Mouse (Mus musculus): ENCODE measurements around the gene Tnf.

Tnf gene

DNA sequence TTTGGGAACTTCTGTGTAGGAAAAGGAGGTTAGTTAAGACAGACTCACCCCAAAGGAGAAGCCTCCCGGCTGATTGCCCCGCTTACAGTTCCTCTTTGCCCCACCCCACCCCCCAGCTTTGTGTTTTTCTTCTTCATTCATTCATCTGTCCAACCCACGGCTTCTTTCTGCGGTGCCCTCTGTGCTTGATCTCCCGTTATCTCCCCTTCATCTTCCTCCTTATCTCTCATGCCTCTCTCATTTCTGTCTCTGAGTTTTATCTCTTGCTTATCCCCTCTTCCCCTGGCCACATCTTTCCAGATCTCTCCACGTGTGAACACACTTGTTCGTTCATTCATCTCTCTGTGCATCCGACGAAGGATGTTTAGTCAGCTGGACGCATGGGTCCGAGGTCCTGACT is 679 bp downstream of the Tnf start:
- DNase-seq (ENCODE audit: inconsistent age in 2 of 2, low spot score in 1 of 2), result no peak

DNA sequence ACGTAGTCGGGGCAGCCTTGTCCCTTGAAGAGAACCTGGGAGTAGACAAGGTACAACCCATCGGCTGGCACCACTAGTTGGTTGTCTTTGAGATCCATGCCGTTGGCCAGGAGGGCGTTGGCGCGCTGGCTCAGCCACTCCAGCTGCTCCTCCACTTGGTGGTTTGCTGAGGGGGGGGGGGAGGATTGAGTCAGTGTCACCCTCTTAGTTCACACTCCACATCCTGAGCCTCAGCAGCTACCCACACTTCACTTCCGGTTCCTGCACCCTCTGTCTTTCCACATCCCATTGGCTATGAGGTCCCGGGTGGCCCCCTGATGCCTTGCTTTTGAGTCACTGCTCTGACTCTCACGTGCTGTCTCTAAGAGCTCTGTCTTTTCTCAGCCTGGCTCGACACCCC is 1.4 kb downstream of the Tnf start:
- no peak for DNase-seq (ENCODE audit: inconsistent age in 2 of 2, low spot score in 1 of 2)

DNA sequence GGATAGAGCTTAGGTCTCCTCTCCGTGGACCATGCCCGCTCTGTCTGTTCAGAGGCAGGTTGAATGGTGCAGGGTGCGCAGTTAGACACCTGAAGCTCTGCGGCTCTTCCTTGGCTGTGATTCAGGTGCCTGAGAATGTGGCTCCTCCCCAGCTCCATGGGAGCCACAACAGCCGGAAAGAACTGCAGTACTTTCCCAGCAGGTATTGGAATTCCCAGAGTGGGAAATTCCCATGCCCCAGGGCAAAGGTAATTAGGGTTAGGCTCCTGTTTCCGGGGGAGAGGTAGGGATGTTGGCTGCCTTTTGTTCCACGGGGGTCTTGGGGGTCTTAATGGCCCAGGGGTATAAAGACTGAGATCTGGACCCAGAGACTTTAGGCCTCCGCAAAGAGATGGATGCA is 2.9 kb downstream of the Tnf start:
- DNase-seq (ENCODE audit: inconsistent age in 2 of 2, low spot score in 1 of 2), result no peak

DNA sequence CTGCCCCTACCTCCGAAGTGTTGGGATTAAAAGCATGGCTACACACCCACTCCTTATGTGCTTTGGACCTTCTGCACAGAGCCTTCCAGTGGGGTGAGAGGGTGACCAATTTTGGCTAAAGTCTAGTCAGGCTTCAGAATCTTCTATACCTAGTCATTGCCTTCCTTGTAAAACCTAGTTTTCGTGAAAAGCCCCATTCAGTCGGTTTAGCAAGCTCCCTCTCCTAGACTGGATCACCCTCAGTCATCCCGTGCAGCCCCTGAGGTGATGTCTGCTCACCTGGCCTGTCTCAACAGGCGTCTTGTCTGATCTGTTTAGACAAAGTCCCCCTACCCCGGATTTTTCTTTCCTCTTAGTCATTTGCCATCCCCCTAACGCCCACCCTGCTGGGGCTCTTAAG is 3.8 kb downstream of the Tnf start:
- DNase-seq (ENCODE audit: inconsistent age in 2 of 2, low spot score in 1 of 2), result no peak

DNA sequence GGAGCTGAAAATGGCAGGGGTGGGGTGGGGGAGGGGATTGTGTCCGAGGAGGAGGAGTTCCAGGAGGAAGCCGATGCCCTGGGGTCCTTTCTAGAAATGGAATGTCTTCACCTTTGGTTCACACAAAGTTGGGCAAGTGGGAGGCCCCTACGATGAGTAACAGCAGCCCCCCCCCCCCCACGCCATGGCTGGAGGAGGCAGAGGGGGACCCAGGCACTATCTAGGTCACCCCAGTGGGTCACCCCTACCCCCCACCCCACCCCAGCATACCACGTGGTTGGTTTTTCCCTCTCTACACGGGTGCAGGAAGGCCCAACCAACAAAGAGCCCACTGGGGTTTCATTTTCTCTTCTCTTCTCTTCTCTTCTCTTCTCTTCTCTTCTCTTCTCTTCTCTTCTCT is 4.7 kb downstream of the Tnf start:
- DNase-seq (ENCODE audit: inconsistent age in 2 of 2, low spot score in 1 of 2), result no peak

DNA sequence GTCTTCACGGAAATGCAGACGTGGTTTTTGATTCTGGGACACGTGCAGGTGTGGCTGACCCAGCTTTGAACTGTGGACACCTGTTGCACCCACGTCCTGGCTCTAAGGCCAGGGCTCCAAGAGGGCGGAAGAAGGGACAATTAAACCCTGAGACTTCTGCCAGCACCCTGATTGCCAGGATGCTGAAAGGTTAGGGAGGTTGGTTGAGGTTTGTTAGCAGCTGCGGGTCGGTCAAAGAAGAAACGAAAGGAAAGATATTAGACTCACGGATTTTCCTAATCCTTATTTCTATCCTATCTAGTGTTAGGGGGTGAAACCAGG is 5.5 kb downstream of the Tnf start:
- DNase-seq (ENCODE audit: inconsistent age in 2 of 2, low spot score in 1 of 2), result no peak

DNA sequence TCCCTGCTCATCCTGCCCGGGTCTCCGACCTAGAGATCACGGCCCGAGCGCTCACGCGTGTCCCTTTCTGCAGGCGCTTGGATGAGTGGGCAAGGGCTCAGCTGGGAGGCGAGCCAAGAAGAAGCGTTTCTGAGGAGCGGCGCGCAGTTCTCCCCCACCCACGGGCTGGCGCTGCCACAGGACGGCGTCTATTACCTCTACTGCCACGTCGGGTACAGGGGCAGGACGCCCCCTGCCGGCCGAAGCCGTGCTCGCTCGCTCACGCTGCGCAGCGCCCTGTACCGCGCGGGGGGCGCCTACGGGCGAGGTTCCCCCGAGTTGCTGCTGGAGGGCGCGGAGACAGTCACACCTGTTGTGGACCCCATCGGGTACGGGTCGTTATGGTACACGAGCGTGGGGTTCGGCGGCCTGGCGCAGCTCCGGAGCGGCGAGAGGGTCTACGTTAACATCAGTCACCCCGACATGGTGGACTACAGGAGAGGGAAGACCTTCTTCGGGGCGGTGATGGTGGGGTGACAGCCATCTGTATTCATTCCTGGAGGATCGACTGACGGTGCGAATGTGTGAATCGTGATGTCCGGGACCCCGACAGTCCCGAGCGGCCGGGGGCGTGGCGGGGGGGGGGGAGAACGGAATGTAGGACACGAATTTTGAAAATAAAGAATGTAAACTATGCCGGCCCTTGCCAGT is 6.0 kb downstream of the Tnf start:
- peak; percentile 82 to 92 for DNase-seq (ENCODE audit: inconsistent age in 2 of 2, low spot score in 1 of 2)

DNA sequence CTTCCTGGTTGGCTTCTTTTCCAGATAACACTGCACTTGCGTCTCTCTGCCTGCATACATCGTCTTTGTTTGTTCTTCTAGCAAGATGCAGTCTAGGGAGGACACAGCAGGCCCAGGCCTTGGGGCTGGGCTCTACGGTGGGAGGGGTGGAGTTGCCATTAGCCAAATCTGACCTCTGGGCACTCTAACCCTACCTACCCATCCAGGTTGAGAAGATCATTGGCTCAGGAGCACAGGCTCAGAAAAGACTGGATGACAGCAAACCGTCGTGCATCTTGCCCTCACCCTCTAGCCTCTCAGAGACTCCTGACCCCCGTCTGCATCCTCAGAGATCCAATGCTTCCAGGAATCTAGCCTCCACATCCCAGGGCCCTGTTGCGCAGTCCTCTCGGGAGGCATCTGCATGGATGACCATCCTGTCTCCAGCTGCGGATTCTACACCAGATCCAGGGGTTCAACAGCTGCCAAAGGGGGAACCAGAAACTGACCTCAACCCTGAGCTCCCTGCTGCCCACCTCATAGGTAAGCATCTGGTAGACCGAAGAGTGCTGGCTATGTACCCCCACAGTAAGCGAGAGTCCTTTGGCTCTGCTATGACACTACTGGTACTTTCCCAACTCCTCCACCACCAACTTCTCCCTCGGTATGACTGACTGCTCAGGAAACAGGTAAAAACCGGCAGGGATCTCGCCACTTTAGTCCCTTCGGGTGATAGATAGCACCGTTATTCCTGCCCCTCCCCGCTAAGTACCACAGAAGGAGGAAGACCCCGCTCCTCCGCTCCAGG is 6.8 kb downstream of the Tnf start:
- no peak for DNase-seq (ENCODE audit: inconsistent age in 2 of 2, low spot score in 1 of 2)

DNA sequence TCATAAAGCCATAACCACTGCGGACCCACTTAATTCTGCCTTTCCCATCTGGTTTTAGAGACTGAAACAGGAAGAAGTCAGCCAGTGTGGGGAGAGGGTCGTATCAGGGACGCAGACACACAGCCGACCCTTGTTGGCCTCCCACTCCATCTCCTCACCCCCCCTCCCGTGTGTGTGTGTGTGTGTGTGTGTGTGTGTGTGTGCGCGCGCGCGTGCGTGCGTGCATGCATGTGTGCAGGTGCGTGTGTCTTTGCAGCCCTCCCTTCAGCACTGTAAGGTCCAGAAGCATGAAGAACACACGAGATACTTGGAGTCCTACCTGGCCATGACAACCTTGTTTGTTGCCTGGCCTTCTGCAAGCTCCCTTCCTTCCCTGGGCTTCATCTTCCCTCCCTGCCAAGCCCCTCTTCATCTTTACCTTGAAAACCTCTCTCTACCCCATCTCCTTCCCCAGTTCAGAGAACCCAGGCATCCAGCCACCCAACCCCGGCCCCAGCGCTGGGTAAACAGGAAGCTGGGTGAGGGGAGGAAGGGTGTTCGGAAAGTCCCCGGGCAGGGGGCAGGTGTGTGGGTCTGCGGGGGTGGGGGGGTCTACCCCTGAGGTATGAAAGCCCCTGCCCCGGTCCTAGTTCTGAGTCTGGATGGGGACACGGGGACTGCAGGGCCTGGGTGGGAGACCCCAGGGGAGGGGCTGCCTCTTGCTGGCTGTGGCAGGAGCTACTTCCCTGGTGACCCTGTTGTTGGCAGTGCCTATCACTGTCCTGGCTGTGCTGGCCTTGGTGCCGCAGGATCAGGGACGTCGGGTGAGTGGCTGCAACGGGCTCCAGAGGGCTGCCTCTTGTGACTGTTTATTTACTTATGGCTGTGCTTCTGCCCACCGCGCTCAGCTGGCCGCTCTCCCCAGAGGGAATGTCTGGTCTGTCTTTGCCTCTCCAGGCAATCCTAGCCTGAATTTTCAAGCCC is 7.6 kb downstream of the Tnf start, which contains the start of gene Ltb:
Gene Ltb, plus strand, starts transcription at position 559 of the 963 bp plus-strand sequence.
- peak; percentile 59 to 85 for DNase-seq (ENCODE audit: inconsistent age in 2 of 2, low spot score in 1 of 2)

DNA sequence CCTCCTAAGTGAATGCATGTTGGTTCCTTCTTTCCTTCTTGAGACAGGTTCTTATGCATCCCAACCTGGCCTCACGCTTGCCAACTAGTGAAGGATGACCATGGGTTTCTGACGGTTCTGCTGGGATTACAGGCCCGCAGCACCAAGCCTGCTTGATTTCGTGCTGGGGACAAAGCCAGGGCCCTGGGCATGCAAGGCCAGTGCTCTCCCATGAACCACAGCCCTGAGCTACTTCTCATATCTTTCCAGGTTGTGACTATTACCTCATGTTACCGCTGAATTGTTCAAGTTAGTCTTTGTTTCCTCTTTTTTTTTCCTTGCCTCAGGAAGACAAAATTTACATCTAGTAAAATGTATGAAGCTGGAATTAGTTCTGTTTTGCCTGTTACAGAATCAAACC is 8.9 kb downstream of the Tnf start:
- peak in 1 of 2 experiments; percentile 82 for DNase-seq (ENCODE audit: inconsistent age in 2 of 2, low spot score in 1 of 2)

DNA sequence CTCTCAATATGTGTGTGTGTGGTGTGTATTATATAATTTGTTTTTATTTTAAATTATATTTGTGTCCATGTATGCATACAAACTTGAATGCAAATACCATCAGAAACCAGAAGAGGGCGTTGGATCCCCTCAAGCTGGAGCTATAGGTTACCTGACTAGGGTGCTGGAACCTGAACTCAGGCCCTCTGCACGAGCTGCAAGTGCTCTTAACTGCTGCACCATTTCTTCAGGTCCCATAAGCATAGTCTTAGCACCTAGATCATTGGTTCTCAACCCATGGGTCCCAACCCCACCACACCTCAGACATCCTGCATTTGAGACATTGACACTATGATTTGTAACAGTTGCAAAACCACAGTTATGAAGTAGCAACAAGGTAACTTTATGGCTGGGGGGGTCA is 10.1 kb downstream of the Tnf start:
- DNase-seq (ENCODE audit: inconsistent age in 2 of 2, low spot score in 1 of 2), result no peak

DNA sequence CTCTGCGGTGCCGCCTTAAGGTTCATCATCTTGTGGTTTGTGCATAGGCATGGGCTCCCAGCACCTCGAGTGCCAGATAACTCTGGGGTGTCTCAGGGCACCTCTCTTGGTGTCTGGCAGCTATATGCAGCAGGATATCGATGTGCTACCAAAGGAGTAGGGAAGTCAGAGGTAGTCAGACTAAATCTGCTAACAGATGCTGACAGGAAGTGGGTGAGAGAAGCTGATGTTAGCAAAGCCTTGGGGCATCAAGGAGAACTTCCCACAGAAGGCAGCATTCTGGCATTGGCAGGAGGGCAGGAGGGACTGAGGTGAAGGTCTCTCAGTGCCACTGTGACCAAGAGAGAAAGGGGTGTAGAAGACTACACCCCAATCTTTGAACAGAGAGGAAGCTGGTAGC is 11.7 kb downstream of the Tnf start:
- DNase-seq (ENCODE audit: inconsistent age in 2 of 2, low spot score in 1 of 2), result no peak

DNA sequence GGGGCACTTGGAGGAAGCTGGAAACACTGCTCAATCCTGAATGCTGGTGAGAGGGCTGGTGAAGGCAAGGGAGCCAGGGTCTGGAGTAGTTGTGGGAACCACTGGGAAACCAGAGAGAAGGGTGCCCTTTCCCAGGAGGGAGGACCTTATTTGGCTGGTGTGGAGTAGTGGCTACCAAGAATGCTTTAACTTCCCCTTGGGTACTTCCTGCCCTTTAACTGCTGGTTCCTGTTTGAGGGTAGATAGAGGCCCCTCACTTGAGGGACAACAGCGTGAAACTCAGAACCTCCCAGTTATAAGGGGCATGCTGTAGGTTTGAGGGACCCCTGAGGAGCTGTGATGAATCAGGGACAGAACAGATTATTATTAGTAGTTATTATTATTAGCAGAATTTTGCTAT is 12.6 kb downstream of the Tnf start:
- DNase-seq (ENCODE audit: inconsistent age in 2 of 2, low spot score in 1 of 2), result no peak

DNA sequence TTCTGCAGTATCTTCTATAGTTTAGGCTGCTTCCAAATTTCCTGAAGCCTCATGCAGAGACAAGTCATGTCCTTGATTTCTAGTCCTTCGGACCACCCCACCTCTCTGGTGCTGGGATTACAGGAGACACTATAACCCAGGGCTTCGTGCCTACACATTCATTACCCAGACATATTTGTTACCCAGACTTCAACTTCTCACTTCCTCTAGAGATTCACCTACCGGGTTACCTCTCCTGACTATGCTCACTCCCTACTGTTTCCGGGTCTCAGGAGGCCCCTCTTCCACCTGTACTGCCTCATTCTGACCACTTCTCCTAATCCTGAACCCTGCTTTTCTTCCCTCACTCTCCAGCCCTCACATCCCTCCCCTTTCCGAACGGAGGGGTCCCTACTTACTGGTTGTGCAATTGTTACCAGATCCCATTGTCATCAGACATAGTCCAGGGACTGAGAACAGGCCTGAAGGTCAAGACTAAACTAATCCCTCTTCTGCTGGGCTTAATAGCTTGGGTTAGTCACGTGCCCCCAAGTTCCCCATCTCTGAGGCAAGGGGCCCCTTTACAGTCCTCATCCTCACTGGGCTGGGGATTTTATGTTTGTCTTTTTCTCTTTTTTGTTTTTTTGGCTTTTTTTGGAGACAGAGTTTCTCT is 13.7 kb downstream of the Tnf start, which contains the start of gene Lst1:
Gene Lst1, minus strand, starts transcription at position 481 of the 652 bp plus-strand sequence.
- DNase-seq (ENCODE audit: inconsistent age in 2 of 2, low spot score in 1 of 2), result no peak

DNA sequence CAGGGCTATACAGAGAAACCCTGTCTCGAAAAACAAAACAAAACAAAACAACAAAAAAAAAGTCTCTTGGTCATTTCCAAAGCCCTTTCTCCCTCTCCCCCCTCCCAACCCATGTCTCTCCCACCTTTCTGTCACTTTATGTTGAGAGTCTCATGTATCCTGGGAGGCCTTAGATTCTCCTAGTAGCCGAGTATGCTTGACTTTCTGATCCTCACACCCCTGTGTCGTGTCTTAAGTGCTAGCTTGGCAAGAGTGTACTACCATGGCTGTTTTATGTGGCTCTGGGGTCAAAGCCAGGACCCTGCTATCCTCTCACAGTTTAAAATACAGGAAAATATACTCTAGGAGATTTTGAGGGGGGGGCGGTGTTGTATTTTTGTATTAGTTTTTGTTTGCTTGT is 14.5 kb downstream of the Tnf start:
- DNase-seq (ENCODE audit: inconsistent age in 2 of 2, low spot score in 1 of 2), result no peak

DNA sequence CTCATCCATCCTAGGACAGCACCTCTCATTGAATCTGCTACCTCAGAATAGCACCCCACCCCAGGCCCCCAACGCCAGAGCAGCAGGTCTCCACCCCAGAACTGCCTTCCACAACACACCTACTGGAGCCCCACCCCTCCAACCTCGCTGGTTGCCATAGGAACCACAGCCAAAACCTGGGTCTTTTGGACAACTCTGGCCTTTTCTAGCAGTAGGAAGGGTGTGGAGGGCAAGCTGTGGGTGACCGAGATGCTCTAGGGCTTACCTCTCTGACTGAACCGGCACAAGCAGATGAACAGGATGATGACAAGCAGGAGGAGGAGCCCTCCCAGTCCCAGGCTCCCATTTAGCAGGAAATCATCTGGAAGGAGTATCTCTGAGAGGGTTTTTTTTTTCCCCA is 15.1 kb downstream of the Tnf start:
- peak in 1 of 2 experiments; percentile 60 for DNase-seq (ENCODE audit: inconsistent age in 2 of 2, low spot score in 1 of 2)

DNA sequence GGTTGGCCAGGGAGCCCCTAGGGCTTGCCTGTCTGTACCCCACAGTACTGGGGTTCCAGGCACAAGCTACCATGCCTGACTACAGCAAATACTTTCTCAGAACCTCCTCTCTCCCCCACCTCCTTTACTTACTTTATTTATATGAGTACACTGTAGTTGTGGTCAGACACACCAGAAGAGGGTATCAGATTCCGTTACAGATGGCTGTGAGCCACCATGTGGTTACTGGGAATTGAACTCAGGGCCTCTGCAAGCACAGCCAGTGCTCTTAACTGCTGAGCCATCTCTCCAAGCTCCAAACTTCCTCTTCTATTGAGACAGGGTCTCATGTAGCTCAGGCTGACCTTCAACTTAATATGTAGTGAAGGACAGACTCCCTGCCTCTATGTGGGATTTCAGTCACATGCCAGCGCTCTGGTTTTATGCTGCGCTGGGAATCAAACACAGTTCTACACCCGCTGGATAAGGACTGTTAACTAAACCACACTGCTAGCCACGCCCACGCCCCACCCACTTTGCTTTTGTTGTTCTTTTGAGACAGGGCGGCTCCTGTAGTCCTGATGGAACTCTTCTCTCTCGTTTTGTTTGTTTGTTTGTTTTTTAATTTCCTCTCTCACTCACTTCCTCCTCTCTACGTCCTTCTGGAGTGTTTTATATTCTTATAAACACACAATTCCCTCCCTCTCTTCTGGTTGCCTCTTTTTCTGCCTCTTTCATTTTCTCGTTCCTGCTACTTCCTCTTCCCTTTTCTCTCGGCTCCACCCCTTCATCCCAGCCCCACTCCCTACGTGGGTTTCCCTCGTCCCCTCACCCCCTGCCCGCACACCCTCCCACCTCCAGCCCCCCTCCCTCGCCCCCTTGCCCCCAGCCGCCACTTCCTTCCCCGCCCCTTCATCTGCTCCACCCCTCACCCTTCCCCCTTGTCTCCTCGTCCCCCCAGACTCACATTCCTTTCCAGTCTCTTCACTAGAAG is 15.9 kb downstream of the Tnf start:
- peak; percentile 73 to 91 for DNase-seq (ENCODE audit: inconsistent age in 2 of 2, low spot score in 1 of 2)

DNA sequence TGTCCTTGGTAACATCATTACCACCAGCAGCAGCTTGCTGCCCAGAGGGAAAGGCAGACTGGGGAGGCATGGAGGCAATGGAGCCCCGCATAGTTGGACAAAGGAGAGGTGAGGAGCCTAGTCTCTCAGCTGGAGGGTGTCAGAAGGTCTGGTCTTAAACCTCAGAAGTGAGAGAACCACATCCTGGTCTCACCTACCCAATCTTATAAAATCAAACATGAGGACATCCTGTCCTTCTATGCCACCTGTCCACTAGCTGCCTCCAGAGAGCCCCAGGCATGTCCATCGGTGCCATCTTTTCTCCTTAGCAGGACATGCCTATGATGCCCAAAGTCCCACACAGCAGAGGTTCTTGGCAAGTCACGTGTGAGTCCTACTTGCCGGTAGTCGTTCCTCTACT is 21.7 kb downstream of the Tnf start:
- DNase-seq (ENCODE audit: inconsistent age in 2 of 2, low spot score in 1 of 2), result peak in 1 of 2 experiments; percentile 3

DNA sequence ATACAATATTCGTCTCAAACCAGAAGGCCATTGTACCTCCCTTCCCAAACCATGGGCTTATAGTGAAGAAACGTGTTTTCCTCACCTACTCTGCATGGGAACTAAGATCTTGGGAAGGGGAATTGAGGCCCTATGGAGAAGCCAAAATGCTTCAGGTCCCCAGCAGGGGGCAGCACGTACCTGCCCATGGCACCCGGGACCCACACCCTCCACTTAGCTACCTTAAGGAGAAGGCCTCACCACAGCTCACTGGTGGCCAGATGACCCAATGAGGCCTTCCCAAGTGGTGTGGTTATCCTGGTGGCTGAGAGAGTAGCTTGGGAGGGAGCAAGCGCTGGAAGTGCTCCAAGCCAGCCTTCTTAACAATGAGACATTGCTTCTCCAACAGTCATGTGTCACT is 23.3 kb downstream of the Tnf start:
- peak; percentile 78 to 93 for DNase-seq (ENCODE audit: inconsistent age in 2 of 2, low spot score in 1 of 2)

DNA sequence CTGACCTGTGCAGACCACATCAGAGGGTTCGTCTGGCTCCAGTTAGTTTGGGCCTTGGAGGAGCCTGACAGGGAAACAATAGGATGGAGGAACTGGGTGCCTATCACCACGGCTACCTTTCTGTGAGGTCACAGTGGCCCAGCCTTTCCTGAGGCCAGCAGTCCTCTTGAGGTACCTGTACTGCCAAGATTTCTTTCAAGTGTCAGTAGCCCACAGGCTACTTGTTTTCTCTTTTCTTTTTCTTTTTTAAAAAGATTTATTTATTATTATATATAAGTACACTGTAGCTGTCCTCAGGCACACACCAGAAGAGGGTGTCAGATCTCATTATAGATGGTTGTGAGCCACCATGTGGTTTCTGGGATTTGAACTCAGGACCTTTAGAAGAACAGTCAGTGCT is 25.8 kb downstream of the Tnf start, which contains the start of gene Aif1:
Gene Aif1, minus strand, starts transcription at position 101 of the 400 bp plus-strand sequence.
- DNase-seq (ENCODE audit: inconsistent age in 2 of 2, low spot score in 1 of 2), result no peak
